In the genomic region with DNA sequence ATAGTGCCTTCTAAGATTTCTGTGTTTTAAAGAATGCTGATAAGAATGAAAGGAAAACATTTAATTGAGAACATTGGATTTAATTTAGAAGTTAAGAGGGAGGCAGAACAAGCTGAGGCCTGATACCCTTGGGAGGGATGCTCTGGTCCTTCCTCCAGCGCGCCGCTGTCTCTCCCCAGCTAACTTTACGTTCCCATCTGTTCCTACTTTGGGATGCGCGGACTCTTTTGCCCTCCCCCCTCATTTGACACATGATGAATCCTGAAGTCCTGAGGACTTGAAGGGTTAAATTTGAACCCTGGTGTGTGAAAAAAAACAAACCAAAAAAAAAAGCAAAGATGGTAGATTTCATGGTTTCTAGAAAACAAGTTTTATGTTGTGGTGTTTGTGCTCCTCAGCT, we compare ENCODE assay signal across 23 mouse cellular contexts.
DNase-seq lines count a peak whose midpoint lies in the region; ATAC-seq and TF ChIP-seq lines count a peak whose summit lies in the region.
"Had no signal": no experiment of that assay in that cellular context is flagged by ENCODE, and none has a peak within 500 bp of the region (broad histone marks: within the 10 kb centered on the region; RNA-seq: fewer than 3 reads in every experiment).

No protein-coding gene starts in this region.

- no peak for TF ChIP-seq CTCF in stomach, postnatal 0 days (IDR thresholded peaks at IDR 0.05; ENCODE audit: low read depth)

- H3K9me3 ChIP-seq in embryonic facial prominence, embryonic 11.5 days (replicated peaks; ENCODE audit: control insufficient read depth, low read length) = no peaks in the 10 kb centered on the region
- H3K9me3 ChIP-seq in embryonic facial prominence, embryonic 14.5 days (ENCODE audit: control insufficient read depth, low read length) = no peaks in the 10 kb centered on the region
- no peaks in the 10 kb centered on the region for H3K9me3 ChIP-seq in stomach, postnatal 0 days (ENCODE audit: control insufficient read depth, low read length)
- H3K9me3 ChIP-seq: forebrain, embryonic 10.5 days; forebrain, embryonic 13.5 days; heart, embryonic 10.5 days; hindbrain, embryonic 12.5 days; hindbrain, embryonic 15.5 days had no signal

- H3K27me3 ChIP-seq in embryonic facial prominence, embryonic 11.5 days (ENCODE audit: control insufficient read depth, insufficient read depth, low read length) = no peaks in the 10 kb centered on the region
- no peaks in the 10 kb centered on the region for H3K27me3 ChIP-seq in embryonic facial prominence, embryonic 14.5 days (replicated peaks; ENCODE audit: control insufficient read depth, insufficient read depth, low read length)
- H3K27me3 ChIP-seq in stomach, postnatal 0 days (ENCODE audit: control insufficient read depth, insufficient read depth, low read length) = no peaks in the 10 kb centered on the region
- H3K27me3 ChIP-seq: forebrain, embryonic 13.5 days; hindbrain, embryonic 12.5 days; hindbrain, embryonic 15.5 days had no signal

- no peaks in the 10 kb centered on the region for H3K36me3 ChIP-seq in embryonic facial prominence, embryonic 11.5 days (replicated peaks; ENCODE audit: control insufficient read depth, insufficient read depth, low read depth, low read length)
- H3K36me3 ChIP-seq in embryonic facial prominence, embryonic 14.5 days (ENCODE audit: control insufficient read depth, insufficient read depth, low read length) = no peaks in the 10 kb centered on the region
- no peaks in the 10 kb centered on the region for H3K36me3 ChIP-seq in stomach, postnatal 0 days (ENCODE audit: control insufficient read depth, insufficient read depth, low read length)
- H3K36me3 ChIP-seq: forebrain, embryonic 10.5 days; heart, embryonic 10.5 days; hindbrain, embryonic 12.5 days; hindbrain, embryonic 15.5 days had no signal

- no peak overlapping the region for H3K4me3 ChIP-seq in embryonic facial prominence, embryonic 11.5 days (ENCODE audit: low read depth, low read length)
- H3K4me3 ChIP-seq in embryonic facial prominence, embryonic 14.5 days (ENCODE audit: low read depth, low read length) = 0 out of 2 replicates have a peak overlapping the region, but pooled peaks have one; percentile 13
- no peak overlapping the region for H3K4me3 ChIP-seq in stomach, postnatal 0 days (ENCODE audit: low read depth, low read length)
- H3K4me3 ChIP-seq: forebrain, embryonic 10.5 days; forebrain, embryonic 13.5 days; heart, adult 2 months; heart, embryonic 10.5 days; hindbrain, embryonic 12.5 days; hindbrain, embryonic 15.5 days had no signal

- H3K27ac ChIP-seq in embryonic facial prominence, embryonic 11.5 days (replicated peaks; ENCODE audit: low read depth, low read length) = no peak overlapping the region
- H3K27ac ChIP-seq in embryonic facial prominence, embryonic 14.5 days (replicated peaks; ENCODE audit: low read depth, low read length) = peak overlapping the region; percentile 21; the same call in 1 of the 2 replicates
- no peak overlapping the region for H3K27ac ChIP-seq in stomach, postnatal 0 days (replicated peaks)
- H3K27ac ChIP-seq: forebrain, embryonic 10.5 days; forebrain, embryonic 13.5 days; heart, adult 2 months; heart, embryonic 10.5 days; hindbrain, embryonic 12.5 days; hindbrain, embryonic 15.5 days had no signal

- no peak overlapping the region for H3K4me2 ChIP-seq in embryonic facial prominence, embryonic 11.5 days (ENCODE audit: low read depth, low read length)
- peak overlapping the region; percentile 40 for H3K4me2 ChIP-seq in embryonic facial prominence, embryonic 14.5 days (ENCODE audit: low read depth, low read length)
- H3K4me2 ChIP-seq in stomach, postnatal 0 days (replicated peaks; ENCODE audit: low read depth) = no peak overlapping the region
- H3K4me2 ChIP-seq: forebrain, embryonic 13.5 days; hindbrain, embryonic 12.5 days; hindbrain, embryonic 15.5 days had no signal

- no peaks in the 10 kb centered on the region for H3K4me1 ChIP-seq in embryonic facial prominence, embryonic 11.5 days (ENCODE audit: control insufficient read depth, insufficient read depth, low read length)
- peaks cover 11% of the 10 kb centered on the region for H3K4me1 ChIP-seq in embryonic facial prominence, embryonic 14.5 days (ENCODE audit: control insufficient read depth, insufficient read depth, low read length)
- no peaks in the 10 kb centered on the region for H3K4me1 ChIP-seq in stomach, postnatal 0 days (replicated peaks; ENCODE audit: control insufficient read depth, insufficient read depth)
- H3K4me1 ChIP-seq: hindbrain, embryonic 15.5 days had no signal

- TF ChIP-seq EP300 in stomach, postnatal 0 days (optimal IDR thresholded peaks at IDR 0.05) = no peak

- peak; percentile 49 for DNase-seq in embryo, embryonic 10 days (ENCODE audit: low spot score)
- DNase-seq in embryo, embryonic 9.5 days (ENCODE audit: extremely low spot score) = no peak
- peak; percentile 47 for DNase-seq in embryo, embryonic 10.5 days (ENCODE audit: low spot score)
- peak; percentile 66 for DNase-seq in embryonic facial prominence, embryonic 11.5 days (ENCODE audit: low spot score)
- DNase-seq in embryonic facial prominence, embryonic 14.5 days (ENCODE audit: low spot score) = no peak
- DNase-seq in stomach, postnatal 0 days (ENCODE audit: low spot score) = no peak
- no peak for DNase-seq in layer of hippocampus, adult 9-10 months (ENCODE audit: low spot score)
- no peak for DNase-seq in layer of hippocampus, postnatal 25 days (ENCODE audit: extremely low spot score in 1 of 2, low spot score in 1 of 2)
- DNase-seq: adrenal gland, adult 8-10 months; adrenal gland, postnatal 25 days; cerebellum, adult 11-12 months; cerebellum, adult 9-10 months; cerebellum, postnatal 14 days; gastrocnemius, postnatal 25 days; heart, adult 2 months had no signal

- no peak overlapping the region for H3K9ac ChIP-seq in embryonic facial prominence, embryonic 11.5 days (replicated peaks; ENCODE audit: low read length)
- H3K9ac ChIP-seq in embryonic facial prominence, embryonic 14.5 days (ENCODE audit: low read depth, low read length) = no peak overlapping the region
- no peak overlapping the region for H3K9ac ChIP-seq in stomach, postnatal 0 days (ENCODE audit: low read length)
- H3K9ac ChIP-seq: forebrain, embryonic 13.5 days; hindbrain, embryonic 12.5 days; hindbrain, embryonic 15.5 days had no signal

- no peak for ATAC-seq in embryonic facial prominence, embryonic 11.5 days (replicated peaks; ENCODE audit: insufficient number of reproducible peaks, low FRiP score, low TSS enrichment, low read depth)
- no peak for ATAC-seq in embryonic facial prominence, embryonic 14.5 days (ENCODE audit: low read depth)
- ATAC-seq in stomach, postnatal 0 days (ENCODE audit: low FRiP score, low TSS enrichment) = no peak
- ATAC-seq: activated CD4-positive, CD25-positive, alpha-beta regulatory T cell, adult 4 months; forebrain, embryonic 13.5 days; forebrain, embryonic 16.5 days; intestine, postnatal 0 days had no signal

- WGBS in embryonic facial prominence, embryonic 11.5 days = 25% methylated on average over 6 of the region's 6 CpGs
- WGBS in embryonic facial prominence, embryonic 14.5 days = 43% methylated on average over 6 of the region's 6 CpGs
- 93% methylated on average over 6 of the region's 6 CpGs for WGBS in stomach, postnatal 0 days

Comparison
In these comparisons a context has a peak if more than half of its experiments do, and no peak if none do; other contexts are left out.
1. DNase-seq: peak in embryo, embryonic 10 days (single experiment), embryo, embryonic 10.5 days (single experiment) and embryonic facial prominence, embryonic 11.5 days (single experiment); none in embryo, embryonic 9.5 days (single experiment), embryonic facial prominence, embryonic 14.5 days (single experiment), stomach, postnatal 0 days (single experiment), layer of hippocampus, adult 9-10 months (single experiment) and layer of hippocampus, postnatal 25 days (0 of 2).